Mouse (Mus musculus): ENCODE results near the gene Foxa3.
A peak's percentile ranks its signal among the peaks of the same experiment; 100 is the strongest.

Foxa3 gene

DNA sequence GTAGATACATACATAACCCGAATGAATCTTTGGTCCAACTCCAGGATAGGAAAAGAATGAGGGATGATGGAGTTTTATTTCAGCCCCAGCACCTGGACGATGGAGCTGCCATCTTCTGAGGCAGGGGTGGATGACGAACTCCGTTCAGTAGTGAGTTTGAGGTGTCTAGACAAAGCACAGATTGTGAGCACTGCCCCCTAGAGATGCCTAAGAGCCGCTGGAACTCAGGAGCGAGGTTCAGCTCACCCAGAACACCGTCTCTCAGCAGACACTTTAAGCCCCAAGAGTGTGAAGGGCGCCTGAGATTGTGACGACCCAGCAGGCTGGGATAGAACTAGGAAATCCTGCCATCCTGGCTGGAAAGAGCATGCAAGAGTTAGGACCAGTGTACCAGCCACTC lies 24.5 kb downstream of the Foxa3 start:
- peak; percentile 29 for DNase-seq

DNA sequence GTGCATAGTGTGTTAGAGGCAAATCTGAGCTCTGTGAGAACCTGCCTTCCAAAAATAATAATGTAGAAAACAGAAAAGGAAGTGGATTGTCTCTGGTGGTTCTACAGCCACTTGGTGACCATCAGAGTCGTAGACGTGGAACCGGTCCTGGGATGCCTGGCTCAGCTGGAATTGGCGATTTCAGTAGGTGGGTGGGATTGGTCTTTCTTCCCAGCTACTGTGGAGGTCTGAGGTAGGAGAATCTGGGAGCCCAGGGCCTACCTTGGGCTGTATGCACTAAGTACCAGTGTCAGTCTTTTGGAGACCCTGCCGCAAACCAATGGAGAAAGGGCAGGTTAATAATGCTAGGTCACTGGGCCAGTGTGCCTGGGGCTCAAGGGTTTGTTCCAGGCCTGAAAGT lies 30.3 kb downstream of the Foxa3 start:
- peak; percentile 27 for DNase-seq

DNA sequence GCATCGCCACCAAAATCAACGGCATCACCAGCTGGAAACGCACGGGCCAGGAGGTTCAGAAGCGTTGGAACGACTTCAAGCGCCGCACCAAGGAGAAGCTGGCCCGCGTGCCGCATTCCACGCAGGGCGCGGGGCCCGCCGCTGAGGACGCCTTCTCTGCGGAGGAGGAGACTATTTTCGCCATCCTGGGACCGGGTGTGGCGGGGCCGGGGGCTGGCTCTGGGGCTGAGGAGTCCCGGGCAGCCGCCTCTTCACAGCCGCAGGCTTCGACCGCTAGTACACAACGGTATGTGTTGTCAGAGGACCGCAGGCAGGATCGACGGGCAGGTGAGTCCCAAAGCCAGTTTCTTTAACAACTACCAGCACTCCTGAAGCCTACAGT lies 31.1 kb downstream of the Foxa3 start:
- peak; percentile 64 for DNase-seq

DNA sequence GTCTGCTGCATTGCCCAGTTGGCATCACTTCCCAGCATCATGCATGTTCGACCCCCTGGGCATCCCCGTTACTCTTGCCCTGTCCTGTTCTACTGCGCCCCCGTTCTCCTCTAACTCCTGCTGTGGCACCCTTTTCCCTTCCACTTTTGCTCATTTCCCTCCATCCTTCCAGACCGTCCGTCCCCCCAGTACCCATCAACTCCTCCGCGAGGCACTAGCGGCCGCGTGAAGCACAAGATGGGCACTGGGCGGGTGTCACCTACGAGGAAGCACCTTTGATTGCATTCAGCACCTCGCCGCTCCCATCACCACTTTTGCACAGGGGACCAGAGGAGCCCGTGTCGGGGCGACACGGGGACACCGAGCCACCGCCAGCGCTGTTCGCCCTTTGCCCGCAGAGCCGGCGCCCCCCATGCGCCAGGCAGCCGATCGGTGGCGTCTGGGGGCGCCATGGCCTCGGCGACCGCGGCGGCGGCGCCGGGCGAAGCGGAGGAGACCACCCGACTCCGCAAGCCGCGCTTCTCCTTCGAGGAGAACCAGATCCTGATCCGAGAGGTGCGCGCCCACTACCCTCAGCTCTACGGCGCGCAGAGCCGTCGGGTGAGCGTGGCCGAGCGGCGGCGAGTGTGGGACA lies 31.6 kb downstream of the Foxa3 start:
- peak; percentile 83 for DNase-seq

DNA sequence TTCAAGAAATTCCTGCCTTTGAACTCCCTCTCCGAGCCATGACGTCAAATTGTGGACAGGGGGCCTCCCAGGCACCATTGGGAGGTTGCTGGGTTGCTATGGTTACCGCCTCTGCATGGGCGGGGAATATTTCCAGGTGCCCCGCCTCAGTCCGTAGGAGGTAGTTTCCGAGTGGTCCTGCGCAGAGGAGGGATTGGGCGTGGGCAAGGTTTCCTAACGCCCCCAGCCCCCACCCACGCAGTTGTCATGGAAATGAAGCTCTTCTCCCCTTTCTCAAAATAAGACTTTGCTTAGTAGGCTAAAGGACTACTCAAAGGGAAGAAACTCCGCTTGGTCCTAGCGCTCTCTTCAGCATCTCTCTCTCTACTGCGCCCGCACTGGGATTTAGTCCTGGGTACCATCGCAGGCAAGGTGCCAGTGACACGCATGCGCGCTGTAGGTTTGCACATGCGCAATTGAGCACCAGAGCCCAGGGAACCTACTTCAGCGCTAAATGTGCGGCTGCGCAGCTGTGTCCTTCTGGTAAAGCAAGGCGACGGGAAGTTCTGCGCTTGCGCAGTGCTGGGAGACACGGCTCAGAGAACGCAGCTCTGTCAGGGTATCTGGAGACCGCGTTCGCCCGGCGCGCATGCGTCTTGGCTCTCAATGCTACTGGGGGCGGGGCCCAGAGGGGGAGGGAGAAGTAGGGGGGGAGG lies 32.6 kb downstream of the Foxa3 start, which contains the start of gene Mypop:
Mypop (plus strand) TSS at position 645 of the 695 bp plus-strand sequence.
- DNase-seq, result peak; percentile 100

DNA sequence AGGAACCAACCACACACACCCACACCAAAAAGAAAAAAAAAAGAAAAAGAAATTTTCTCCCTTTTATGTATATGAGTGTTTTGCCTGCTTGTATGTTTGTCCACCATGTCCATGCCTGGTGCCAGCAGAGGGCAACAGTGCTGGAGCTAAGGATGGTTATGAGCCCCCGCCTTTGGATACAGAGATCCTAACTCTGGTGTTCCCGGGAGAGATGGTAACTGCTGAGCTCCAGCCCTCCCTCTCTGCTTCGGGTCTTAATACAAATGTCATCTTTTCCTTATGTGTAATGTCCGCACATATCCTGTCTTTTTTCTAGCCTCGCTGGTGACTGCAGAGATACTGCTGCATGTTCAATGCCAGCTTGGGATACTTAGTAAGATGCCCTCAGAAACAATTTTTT lies 33.3 kb downstream of the Foxa3 start:
- peak; percentile 76 for DNase-seq

DNA sequence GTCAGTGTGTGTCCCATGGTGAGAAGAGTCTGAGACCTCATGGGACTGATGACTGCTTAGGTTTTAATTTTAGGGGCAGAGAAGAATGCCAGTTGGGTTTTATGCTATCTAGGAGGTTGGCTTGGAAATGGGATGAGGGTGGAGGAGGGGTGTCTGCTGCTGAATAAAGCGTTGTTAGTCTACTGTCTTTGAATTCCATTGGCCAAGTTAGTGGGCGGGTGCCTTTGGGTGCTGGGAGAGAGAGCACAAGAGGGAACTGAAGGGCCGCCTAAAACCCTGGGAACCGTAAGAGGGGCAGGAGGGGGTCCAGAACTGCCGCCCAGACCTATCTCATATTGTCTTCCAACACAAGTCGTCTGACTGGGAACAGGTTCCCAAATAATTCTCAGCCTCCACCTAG lies 34.6 kb downstream of the Foxa3 start:
- DNase-seq, result peak; percentile 62

DNA sequence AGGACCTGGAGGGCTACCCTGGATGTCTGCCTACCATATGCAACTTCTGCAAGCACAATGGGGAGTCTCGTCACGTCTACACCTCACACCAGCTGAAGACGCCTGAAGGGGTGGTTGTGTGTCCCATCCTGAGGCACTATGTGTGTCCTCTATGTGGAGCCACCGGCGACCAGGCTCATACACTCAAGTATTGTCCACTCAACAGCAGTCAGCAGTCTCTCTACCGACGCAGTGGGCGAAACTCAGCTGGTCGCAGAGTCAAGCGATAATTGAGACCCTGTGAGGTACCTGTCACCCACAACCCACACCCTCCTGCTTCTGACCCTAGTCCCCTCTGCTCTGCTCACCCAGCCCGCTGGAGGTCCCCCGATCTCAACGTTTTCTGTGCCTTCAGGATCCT lies 35.6 kb downstream of the Foxa3 start:
- peak; percentile 53 for DNase-seq

DNA sequence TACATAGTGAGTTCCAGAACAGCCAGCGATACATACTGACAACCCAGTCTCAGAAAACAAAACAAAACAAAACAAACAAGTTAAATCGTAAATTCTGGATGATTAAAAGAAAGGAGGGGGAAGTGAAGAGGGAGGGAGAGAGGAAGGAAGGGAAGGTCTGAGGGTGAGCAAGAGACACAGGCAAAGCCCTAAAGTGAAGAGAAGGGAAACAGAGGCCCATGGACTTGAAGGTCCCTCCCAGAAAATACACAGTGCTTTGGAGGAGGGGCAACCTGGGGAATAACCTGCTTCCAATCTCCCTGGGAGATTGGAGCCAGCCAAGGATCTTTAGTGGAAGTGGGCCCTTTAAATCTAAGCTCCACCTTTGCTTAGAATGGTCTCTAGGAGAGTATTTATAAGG lies 36.2 kb downstream of the Foxa3 start, which contains the start of gene Nanos2:
Nanos2 (plus strand) TSS at position 301 of the 400 bp plus-strand sequence.
- no peak for DNase-seq

DNA sequence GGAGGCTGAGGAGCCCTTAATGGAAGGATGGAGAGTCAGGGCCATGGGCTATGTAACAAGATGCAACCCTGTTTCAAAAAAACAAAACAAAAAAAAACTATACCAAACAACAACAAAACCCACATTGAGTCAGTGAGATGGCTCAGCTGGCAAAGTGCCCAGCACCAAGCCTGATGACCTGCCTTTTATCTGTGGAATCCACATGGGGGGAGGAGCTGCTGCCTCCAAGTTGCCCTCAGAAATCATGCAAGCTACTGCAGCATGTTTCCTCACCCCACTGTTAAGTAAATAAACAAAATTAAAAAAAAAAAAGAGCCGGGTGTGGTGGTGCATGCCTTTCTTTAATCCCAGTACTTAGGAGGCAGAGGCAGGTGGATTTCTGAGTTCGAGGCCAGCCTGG lies 36.8 kb downstream of the Foxa3 start:
- no peak for DNase-seq

DNA sequence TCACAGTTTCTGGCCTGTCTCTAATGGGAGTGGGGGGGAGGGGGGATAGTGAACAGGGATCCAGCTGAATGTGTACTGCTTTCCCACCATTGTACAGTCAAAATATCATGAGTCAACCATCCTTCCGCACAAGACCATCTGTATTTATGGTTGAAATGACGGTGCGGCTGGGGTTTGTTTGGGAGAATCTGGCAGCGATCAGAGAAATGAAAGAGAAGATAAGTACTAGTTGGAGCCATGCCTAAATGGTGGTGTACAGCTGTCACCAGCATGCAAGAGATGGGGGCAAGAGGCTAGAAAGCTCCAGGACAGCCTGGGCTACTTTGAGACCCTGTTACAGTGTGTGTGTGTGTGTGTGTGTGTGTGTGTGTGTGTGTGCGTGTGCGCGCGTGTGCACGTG lies 45.0 kb downstream of the Foxa3 start:
- no peak for DNase-seq

DNA sequence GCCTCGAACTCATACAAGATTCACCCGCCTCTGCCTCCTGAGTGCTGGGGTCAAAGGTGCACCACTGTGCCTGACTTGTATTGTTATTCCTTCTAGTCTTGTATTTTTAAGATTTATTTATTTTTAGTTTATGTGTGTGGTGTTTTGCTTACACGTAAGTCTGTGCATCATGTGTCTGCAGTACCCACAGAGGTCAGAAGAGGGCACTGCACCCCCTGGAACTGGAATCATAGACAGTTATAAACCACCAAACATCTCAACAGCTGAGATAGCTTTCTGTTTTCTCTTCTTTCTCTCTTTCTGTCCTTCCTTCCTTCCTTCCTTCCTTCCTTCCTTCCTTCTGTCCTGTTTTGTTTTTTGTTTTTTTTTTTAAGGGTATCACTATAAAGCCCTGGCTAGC lies 52.4 kb downstream of the Foxa3 start:
- DNase-seq, result no peak

DNA sequence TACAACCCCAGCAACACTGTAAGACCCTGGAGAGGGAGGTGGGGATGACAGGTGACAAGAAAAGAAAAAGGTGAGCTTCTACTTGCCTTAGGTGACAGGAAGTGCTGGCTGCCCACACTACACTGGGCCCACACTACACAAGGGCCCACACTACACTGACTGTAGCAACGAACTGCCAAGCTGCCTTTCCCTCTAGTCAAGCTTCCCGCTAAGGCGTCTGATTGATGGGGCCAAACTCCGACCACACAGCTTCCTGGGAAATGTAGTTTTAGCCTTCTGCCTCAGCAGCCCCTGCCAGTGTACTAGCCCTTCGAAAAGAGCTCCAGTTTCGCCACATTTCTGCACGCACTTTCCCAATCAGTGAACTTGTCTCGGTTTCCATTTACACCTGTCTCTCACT lies 55.7 kb downstream of the Foxa3 start:
- DNase-seq, result no peak

DNA sequence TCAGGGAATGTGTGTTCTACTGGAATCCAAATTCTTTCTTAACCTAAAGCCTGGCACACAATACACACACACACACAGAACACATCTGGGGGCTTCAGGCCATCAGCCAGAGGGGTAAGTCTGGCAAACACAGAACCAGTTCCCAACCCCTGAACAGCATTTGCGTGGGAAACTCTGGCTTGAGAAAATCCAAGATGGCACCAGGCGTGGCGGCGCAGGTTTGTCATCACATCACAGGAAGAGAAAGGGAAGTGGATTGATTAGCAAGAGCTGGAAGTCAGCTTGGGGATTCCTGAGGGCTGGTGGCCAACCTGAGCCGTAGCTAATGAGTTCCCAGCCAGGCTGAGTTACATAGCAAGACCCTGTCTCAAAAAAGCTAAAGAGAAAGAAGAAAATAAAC lies 58.0 kb downstream of the Foxa3 start:
- DNase-seq, result no peak

DNA sequence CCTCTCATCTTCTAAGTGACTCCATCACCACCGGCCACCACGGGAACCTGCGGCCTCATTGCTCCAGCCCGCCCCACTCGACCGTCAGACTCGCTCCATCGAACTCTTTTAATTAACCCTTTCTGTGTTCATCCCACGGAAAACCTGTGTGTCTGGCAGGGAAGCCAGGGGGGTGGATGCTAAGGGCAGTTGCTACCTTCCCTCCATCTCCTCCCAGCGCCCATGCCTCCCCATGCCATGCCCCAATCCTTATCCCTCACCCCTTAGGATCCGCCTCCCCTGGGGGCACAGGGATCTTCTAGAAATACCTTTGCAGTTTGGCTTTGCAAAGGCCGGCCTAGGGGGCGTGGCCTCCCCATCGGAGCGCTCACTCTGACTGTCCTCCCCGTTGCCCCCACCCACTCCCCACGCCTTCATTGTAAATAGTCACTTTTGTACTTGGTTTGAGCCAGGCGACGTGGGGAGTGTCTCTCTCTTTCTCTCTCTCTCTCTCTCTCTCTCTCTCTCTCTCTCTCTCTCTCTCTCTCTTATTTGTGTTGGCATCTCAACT lies 60.0 kb downstream of the Foxa3 start:
- peak; percentile 27 for DNase-seq

Data from cerebellum, adult 11-12 months (tissue).